Mouse (Mus musculus): ENCODE measurements at regions not wholly inside any gene's neighbourhood (a gene's known extent, or its start where the extent isn't known, plus 50 kb on each side); places are given as distances from the start of the nearest gene placed in this dataset.
"Not testable (repeated sequence)": the region's sequence is repeated elsewhere in the genome, so short reads cannot be mapped to it uniquely, and the experiment has no call there.

- DNase-seq (ENCODE audit: low spot score) = peak; percentile 2
Measured at GRCm38 (mm10) chr4:3049972-3050846, 116.9 kb upstream of the Vmn1r2 start.

GRCm38 (mm10) chr4:3050847-3051135 is 116.3 kb upstream of the Vmn1r2 start:
- DNase-seq (ENCODE audit: low spot score) = peak; percentile 1

GRCm38 (mm10) chr4:3051212-3051611 is 115.9 kb upstream of the Vmn1r2 start:
- DNase-seq (ENCODE audit: low spot score) = peak; percentile 1

GRCm38 (mm10) chr4:3052314-3053059 is 114.6 kb upstream of the Vmn1r2 start:
- DNase-seq (ENCODE audit: low spot score) = peak; percentile 2

GRCm38 (mm10) chr4:3053060-3053406 is 114.1 kb upstream of the Vmn1r2 start:
- DNase-seq (ENCODE audit: low spot score) = peak; percentile 2

- DNase-seq (ENCODE audit: low spot score) = peak; percentile 1
Measured at GRCm38 (mm10) chr4:3053496-3054216, 113.5 kb upstream of the Vmn1r2 start.

DNA sequence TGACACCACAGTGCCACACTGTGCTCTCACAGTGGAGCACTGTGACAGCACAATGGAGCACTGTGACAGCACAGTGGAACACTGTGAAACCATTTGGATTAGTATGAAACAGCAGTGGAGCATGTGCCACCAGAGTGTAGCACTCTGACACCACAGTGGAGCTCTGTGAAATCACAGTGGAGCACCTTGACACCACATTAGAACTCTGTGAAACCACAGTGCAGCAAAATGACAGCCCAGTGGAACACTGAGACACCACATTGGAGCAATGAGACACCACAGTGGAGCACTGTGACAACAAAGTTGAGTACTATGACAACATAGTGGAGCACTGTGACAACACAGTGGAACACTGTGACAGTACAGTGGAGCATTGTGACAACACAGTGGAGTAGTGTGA is 112.2 kb upstream of the Vmn1r2 start:
- DNase-seq (ENCODE audit: low spot score) = peak; percentile 1

- DNase-seq (ENCODE audit: low spot score) = no peak
Measured at GRCm38 (mm10) chr4:3055396-3055795, 111.7 kb upstream of the Vmn1r2 start.

DNA sequence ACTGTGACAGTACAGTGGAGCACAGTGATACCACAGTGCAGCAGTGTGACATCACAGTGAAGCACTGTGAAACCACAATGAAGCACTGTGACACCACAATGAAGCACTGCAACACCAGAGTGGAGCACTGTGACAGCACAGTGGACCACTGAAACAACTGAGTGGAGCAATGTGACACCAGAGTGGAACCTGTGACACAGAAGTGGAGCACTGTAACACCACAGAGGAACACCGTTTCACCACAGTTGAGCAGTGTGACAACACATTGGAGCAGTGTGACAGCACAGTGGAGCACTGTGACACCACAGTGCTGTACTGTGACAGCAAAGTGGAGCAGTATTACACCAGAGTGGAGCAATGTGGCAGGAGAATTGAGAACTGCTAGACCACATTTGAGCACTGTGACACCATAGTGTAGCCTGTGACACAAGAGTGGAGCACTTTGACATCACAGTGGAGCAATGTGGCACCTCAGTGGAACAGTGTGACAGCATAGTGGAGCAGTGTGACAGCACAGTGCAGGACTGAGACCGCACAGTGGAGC is 107.5 kb upstream of the Vmn1r2 start:
- DNase-seq (ENCODE audit: low spot score) = no peak

GRCm38 (mm10) chr4:3062027-3062605 is 105.0 kb upstream of the Vmn1r2 start:
- peak; percentile 2 for DNase-seq (ENCODE audit: low spot score)

GRCm38 (mm10) chr4:3063966-3064365 is 103.2 kb upstream of the Vmn1r2 start:
- peak; percentile 1 for DNase-seq (ENCODE audit: low spot score)

DNA sequence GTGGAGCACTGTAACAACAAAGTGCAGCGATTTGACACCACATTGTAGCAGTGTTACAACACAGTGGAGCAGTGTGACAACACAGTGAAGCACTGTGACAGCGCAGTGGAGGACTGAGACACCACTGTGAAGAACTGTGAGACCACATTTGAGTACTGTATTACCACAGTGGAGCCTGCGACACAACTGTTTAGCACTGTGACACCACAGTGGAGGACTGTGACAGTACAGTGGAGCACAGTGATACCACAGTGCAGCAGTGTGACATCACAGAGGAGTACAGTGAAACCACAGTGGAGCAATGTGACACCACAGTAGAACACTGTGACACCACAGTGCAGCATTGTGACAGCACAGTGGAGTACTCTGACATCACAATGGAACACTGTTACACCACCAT is 102.5 kb upstream of the Vmn1r2 start:
- DNase-seq (ENCODE audit: low spot score) = no peak

DNA sequence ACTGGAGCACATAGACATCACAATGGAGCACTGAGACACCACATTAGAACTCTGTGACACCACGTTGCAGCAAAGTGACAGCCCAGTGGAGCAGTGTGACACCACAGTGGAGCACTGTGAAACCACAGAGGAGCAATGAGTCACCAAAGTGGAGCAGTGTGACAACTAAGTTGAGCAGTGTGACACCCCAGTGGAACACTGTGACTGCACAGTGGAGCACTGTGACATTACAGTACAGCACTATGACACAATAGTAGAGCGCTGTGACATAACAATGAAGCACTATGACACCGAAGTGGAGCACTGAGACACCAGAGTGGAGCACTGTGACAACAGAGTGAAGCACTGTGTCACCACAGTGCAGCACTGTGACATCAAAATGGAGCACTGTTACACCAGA is 101.8 kb upstream of the Vmn1r2 start:
- not testable (repeated sequence) for DNase-seq (ENCODE audit: low spot score)

DNA sequence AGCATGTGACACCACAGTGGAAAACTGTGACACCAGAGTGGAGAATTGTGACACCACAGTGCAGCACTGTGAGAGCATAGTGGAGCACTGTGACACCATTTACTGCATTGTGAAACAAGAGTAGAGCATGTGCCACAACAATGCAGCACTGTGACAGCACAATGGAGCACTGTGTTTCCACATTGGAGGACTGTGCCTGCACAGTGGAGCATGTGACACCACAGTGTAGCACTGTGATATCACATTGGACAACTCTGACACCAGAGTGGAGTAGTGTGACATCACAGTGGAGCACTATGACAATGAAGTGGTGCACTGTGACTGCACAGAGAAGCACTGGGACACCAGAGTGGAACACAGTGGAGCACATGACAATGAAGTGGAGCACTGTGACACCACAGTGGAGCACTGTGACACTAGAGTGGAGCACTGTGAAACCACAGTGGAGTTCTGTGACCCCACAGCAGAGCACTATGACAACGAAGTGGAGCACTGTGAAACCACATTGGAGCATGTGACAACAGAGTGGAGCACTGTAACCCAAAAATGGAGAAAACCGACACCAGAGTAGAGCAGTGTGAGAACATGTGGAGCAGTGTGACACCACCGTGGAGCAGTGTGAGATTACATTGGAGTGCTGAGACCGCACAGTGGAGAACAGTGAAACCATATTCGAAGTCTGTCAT is 100.9 kb upstream of the Vmn1r2 start:
- DNase-seq (ENCODE audit: low spot score) = peak; percentile 1

DNA sequence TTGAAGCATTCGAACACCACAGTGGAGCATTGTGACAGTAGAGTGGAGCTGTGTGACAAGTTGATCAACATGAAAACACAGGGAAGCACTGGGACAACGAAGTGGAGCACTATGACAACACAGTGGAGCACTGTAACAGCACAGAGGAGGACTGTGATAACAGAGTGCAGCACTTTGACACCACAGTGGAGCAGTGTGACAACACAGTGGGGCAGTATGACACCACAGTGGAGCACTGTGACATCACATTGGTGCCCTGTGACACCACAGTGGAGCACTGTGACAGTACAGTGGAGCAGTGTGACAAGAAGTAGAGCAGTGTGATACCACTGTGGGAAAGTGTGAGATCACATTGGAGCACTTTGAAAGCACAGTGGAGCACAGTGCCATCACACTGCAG is 99.9 kb upstream of the Vmn1r2 start:
- peak; percentile 2 for DNase-seq (ENCODE audit: low spot score)

DNA sequence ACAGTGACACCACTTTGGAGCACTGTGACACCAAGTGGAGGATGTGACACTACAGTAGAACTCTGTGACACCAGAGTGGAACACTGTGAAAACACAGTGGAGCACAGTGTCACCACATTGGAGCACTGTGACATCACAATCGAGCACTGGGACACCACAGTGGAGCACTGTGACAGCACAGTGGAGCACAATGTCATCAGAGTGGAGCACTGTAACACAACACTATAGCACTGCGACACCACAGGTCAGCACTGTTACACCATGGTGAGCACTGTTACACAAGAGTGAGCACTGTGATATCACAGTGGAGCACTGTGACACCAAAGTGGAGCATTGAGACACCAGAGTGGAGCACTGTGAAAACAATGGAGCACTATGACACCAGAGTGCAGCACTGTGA is 99.5 kb upstream of the Vmn1r2 start:
- DNase-seq (ENCODE audit: low spot score) = peak; percentile 34

DNA sequence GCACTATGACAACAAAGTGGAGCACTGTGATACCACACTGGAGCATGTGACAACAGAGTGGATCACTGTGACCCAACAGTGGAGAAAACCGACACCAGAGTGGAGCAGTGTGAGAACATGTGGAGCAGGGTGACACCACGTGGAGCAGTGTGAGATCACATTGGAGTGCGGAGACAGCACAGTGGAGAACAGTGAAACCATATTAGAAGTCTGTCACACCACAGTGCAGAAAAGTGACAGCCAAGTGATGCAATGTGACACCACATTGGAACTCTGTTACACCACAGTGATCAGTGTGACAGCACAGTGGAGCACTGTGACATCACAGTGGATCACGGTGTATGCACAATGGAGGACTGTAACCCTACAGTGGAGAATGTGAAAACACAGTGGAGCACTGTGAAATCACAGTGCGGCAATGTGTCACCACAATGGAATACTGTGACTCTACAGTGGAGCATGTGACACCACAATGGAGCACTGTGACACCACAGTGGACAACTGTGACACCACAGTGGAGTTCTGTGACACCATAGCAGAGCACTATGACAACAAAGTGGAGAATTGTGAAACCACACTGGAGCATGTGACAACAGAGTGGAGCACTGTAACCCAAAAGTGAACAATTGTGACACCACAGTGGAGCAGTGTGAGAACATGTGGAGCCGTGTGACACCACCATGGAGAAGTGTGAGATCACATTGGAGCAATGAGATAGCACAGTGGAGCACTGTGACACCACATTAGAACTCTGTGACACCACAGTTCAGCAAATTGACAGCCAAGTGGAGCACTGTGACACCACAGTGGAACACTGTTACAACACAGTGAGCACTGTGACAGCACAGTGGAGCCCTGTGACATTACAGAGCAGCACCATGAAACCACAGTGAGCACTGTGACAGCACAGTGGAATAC is 98.6 kb upstream of the Vmn1r2 start:
- DNase-seq (ENCODE audit: low spot score) = peak; percentile 2

GRCm38 (mm10) chr4:3069341-3069740 is 97.8 kb upstream of the Vmn1r2 start:
- DNase-seq (ENCODE audit: low spot score) = peak; percentile 3

GRCm38 (mm10) chr4:3071326-3071725 is 95.8 kb upstream of the Vmn1r2 start:
- DNase-seq (ENCODE audit: low spot score) = not testable (repeated sequence)

DNA sequence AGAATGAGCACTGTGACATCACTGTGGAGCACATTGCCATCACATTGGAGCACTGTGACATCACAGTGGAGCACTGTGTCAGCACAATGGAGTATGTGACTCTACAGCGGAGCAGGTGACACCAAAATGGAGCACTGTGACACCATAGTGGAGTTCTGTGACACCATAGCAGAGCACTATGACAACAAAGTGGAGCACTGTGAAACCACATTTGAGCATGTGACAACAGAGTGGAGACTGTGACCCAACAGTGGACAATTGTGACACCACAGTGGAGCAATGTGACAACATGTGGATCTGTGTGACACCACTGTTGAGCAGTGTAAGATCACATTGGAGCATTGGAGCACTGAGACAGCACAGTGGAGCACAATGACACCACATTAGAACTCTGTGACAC is 87.2 kb upstream of the Vmn1r2 start:
- no peak for DNase-seq (ENCODE audit: low spot score)
